Mouse (Mus musculus): ENCODE measurements around the gene Pdlim1. TPM values are rescaled to one million over a fixed set of nuclear protein-coding genes. Genes with fewer than 3 reads are reported as not detected.

The Pdlim1 gene
- polyA plus RNA-seq, 1 experiment from 2014 or later: 34.4 TPM

DNA sequence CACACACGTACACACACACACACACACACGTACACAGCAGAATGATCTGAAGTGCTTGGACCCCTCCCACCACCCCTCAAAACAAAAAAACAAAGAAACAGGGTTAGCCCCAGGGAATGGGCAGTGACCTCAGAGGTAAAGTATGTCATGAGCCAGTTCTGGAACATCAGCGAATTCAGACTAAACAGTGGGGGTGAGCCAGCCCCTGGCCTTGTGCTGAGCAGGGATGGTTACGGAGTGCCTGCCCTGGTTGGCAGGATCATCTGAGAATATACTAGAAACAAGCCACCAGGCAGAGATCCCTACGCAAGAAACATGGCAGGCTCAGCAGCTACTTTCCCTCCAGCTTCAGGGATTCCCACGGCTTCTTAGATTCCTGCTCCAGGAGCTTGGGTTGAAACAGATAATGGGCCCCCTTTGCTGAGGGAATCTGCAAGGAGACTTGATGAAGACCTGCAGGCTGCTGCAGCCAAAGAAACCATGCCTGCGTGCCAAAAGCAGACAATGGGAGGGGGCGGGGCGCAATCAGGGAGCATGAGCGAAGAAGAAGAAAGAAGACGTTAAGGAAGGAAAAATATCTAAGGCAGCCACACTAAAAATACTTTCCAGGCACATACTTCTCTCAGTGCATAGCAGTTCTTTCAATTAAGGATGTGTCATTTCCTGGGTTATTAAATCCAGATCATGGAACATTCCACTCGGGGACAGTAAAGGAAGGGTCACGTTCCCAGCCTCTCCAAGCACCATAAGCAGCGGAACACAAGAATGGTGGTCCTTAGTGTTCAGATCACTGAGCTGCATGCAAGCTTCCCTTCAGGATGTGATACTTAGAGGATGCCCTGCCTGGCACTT is 30.6 kb downstream of the Pdlim1 start:
- Histone ChIP-seq H3K4me1 (replicated peaks; ENCODE audit: insufficient read depth, low read length) (no peaks in the 10 kb centered on the region), H3K36me3 (ENCODE audit: insufficient read depth, low read length) (no peaks in the 10 kb centered on the region), H3K27me3 (ENCODE audit: insufficient read depth, low read length) (no peaks in the 10 kb centered on the region), H3K4me3 (replicated peaks; ENCODE audit: low read depth, low read length) (no peak overlapping the region), H3K4me2 (ENCODE audit: low read length) (no peak overlapping the region), H3K9ac (ENCODE audit: low read depth, low read length) (no peak overlapping the region), H3K27ac (0 out of 2 replicates have a peak overlapping the region, but pooled peaks have one; percentile 60), H3K9me3 (replicated peaks; ENCODE audit: low read length) (no peaks in the 10 kb centered on the region)
- peak; percentile 62 for DNase-seq (ENCODE audit: low spot score)
- 58% methylated on average over 14 of the region's 14 CpGs for WGBS
- ATAC-seq (replicated peaks; ENCODE audit: low FRiP score, low read depth): no peak
- TF ChIP-seq CTCF (IDR thresholded peaks at IDR 0.05; ENCODE audit: low read depth): no peak

- Histone ChIP-seq H3K27me3 (ENCODE audit: insufficient read depth, low read length) (no peaks in the 10 kb centered on the region), H3K4me3 (replicated peaks; ENCODE audit: low read depth, low read length) (no peak overlapping the region), H3K9me3 (replicated peaks; ENCODE audit: low read length) (no peaks in the 10 kb centered on the region), H3K27ac (no peak overlapping the region), H3K4me2 (ENCODE audit: low read length) (no peak overlapping the region), H3K4me1 (replicated peaks; ENCODE audit: insufficient read depth, low read length) (no peaks in the 10 kb centered on the region), H3K36me3 (ENCODE audit: insufficient read depth, low read length) (no peaks in the 10 kb centered on the region), H3K9ac (ENCODE audit: low read depth, low read length) (no peak overlapping the region)
- 74% methylated on average over 6 of the region's 6 CpGs for WGBS
- ATAC-seq (replicated peaks; ENCODE audit: low FRiP score, low read depth): no peak
- no peak for TF ChIP-seq CTCF (IDR thresholded peaks at IDR 0.05; ENCODE audit: low read depth)
- DNase-seq (ENCODE audit: low spot score): no peak
These were observed 31.3 kb downstream of the Pdlim1 start for GRCm38 (mm10) chr19:40240360-40240759.

- no peak overlapping the region for H3K9ac ChIP-seq (ENCODE audit: low read depth, low read length)
- H3K9me3 ChIP-seq (replicated peaks; ENCODE audit: low read length): no peaks in the 10 kb centered on the region
- peak; percentile 66 for DNase-seq (ENCODE audit: low spot score)
- no peak for TF ChIP-seq CTCF (IDR thresholded peaks at IDR 0.05; ENCODE audit: low read depth)
- ATAC-seq (replicated peaks; ENCODE audit: low FRiP score, low read depth): no peak
- WGBS: 65% methylated on average over 6 of the region's 6 CpGs
- no peaks in the 10 kb centered on the region for H3K27me3 ChIP-seq (ENCODE audit: insufficient read depth, low read length)
- H3K4me3 ChIP-seq (replicated peaks; ENCODE audit: low read depth, low read length): no peak overlapping the region
- H3K4me1 ChIP-seq (replicated peaks; ENCODE audit: insufficient read depth, low read length): no peaks in the 10 kb centered on the region
- no peaks in the 10 kb centered on the region for H3K36me3 ChIP-seq (ENCODE audit: insufficient read depth, low read length)
- H3K27ac ChIP-seq: no peak overlapping the region
- no peak overlapping the region for H3K4me2 ChIP-seq (ENCODE audit: low read length)
These were observed 33.3 kb downstream of the Pdlim1 start for GRCm38 (mm10) chr19:40238175-40238850.

DNA sequence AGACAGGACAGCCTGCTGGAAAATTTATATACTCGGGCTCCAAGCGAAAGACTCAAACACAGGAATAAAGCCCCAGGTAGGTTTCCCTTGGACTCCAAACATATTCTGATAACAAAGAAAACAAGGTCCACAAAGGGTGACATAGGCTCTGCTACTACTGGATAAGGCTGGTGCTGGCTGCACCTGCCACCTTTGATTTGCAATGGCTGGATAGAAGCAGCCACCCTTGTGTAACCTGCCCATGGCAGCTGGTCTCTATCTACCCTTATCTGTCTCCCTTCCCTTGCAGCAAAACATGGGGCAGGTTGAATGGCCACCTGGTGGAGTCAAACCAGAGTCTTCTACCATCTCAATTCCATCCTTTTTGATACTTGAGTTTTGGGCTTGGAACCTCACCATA is 39.1 kb downstream of the Pdlim1 start:
- Histone ChIP-seq H3K4me3 (replicated peaks; ENCODE audit: low read depth, low read length) (no peak overlapping the region), H3K4me2 (ENCODE audit: low read length) (no peak overlapping the region), H3K36me3 (ENCODE audit: insufficient read depth, low read length) (no peaks in the 10 kb centered on the region), H3K27ac (no peak overlapping the region), H3K9me3 (replicated peaks; ENCODE audit: low read length) (no peaks in the 10 kb centered on the region), H3K4me1 (replicated peaks; ENCODE audit: insufficient read depth, low read length) (no peaks in the 10 kb centered on the region), H3K9ac (ENCODE audit: low read depth, low read length) (no peak overlapping the region), H3K27me3 (ENCODE audit: insufficient read depth, low read length) (no peaks in the 10 kb centered on the region)
- DNase-seq (ENCODE audit: low spot score): no peak
- 85% methylated on average over 2 of the region's 2 CpGs for WGBS
- TF ChIP-seq CTCF (IDR thresholded peaks at IDR 0.05; ENCODE audit: low read depth): no peak
- ATAC-seq (replicated peaks; ENCODE audit: low FRiP score, low read depth): no peak

DNA sequence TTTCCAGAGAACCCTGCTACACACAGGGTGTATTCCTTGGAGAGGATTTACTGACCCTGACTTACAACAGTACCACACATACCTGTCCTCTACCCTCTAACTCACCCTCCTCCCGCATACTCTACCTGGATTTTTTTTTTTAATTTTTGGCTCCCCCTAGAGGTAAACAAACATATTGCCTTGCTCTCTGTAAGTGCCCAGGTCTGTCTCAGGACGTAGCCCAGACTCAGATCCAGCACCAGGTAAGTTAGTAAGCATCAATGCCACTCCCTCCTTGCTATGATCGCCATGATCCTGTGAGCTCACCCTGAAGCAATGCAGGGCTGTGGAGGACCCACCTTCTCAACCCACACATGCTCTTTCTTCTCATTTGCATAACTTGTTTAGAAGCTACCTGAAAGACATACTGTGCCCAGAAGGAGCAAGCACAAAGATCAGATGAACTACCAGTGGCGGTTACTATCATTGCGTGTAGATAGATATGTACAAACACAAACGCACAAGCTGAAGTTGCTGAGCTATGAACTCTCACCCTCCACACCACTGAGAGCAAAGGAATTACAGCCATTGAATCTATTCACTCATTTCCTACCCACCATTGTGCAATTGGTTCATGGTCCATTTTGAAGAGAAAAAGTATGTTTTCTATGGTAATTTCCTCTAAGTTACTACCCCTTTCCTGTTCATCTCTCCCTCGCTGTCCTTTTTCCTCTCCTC is 39.7 kb downstream of the Pdlim1 start:
- WGBS: 68% methylated on average over 7 of the region's 7 CpGs
- Histone ChIP-seq H3K4me1 (replicated peaks; ENCODE audit: insufficient read depth, low read length) (no peaks in the 10 kb centered on the region), H3K9me3 (replicated peaks; ENCODE audit: low read length) (no peaks in the 10 kb centered on the region), H3K27me3 (ENCODE audit: insufficient read depth, low read length) (no peaks in the 10 kb centered on the region), H3K9ac (ENCODE audit: low read depth, low read length) (no peak overlapping the region), H3K27ac (no peak overlapping the region), H3K4me3 (replicated peaks; ENCODE audit: low read depth, low read length) (no peak overlapping the region), H3K4me2 (ENCODE audit: low read length) (no peak overlapping the region), H3K36me3 (ENCODE audit: insufficient read depth, low read length) (no peaks in the 10 kb centered on the region)
- ATAC-seq (replicated peaks; ENCODE audit: low FRiP score, low read depth): no peak; the same call in 1 of the 2 replicates
- DNase-seq (ENCODE audit: low spot score): no peak
- TF ChIP-seq CTCF (IDR thresholded peaks at IDR 0.05; ENCODE audit: low read depth): peak; percentile 41

DNA sequence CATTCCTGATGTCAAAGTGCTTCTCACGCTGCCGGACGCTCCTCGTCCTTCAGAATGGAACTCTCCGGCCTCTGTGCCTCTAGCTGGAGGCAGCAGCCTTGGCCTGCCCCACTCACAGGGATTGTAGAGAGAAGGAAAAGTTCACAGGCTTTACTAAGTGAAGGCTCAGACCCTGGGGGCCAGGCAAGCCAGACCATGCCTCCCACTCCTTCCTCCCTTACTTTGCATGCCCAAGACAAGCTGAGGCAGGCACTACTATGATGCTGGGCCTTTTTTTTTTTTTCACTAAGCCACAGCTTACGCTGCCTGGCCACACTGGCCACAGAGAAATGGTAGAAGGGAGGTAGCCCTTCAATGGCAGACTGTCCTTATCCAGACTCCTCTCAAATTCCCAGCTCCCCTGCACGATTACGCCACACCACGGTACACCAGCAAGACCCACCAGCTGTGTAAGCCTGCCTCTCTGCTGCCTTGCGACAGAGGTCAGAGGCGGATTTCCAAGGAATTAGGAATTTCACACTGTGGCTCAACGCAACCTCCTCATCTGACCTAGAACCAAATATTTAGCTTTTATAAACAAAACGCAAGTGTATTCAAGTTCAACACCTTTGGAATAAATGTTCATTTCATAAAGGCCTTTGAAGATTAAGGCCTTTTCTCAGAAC is 40.4 kb downstream of the Pdlim1 start:
- DNase-seq (ENCODE audit: low spot score) (no peak), ATAC-seq (replicated peaks; ENCODE audit: low FRiP score, low read depth) (no peak)
- no peak overlapping the region for H3K4me2 ChIP-seq (ENCODE audit: low read length)
- no peak overlapping the region for H3K4me3 ChIP-seq (replicated peaks; ENCODE audit: low read depth, low read length)
- H3K4me1 ChIP-seq (replicated peaks; ENCODE audit: insufficient read depth, low read length): no peaks in the 10 kb centered on the region
- WGBS: 78% methylated on average over 13 of the region's 13 CpGs
- TF ChIP-seq CTCF (IDR thresholded peaks at IDR 0.05; ENCODE audit: low read depth): no peak
- H3K9me3 ChIP-seq (replicated peaks; ENCODE audit: low read length): no peaks in the 10 kb centered on the region
- no peak overlapping the region for H3K27ac ChIP-seq
- H3K36me3 ChIP-seq (ENCODE audit: insufficient read depth, low read length): no peaks in the 10 kb centered on the region
- no peaks in the 10 kb centered on the region for H3K27me3 ChIP-seq (ENCODE audit: insufficient read depth, low read length)
- no peak overlapping the region for H3K9ac ChIP-seq (ENCODE audit: low read depth, low read length)

Data from kidney, postnatal 0 days (tissue).